8 mouse cellular contexts compared by ENCODE assay signal in genomic region chr7:139397521-139397920, GRCm38 (mm10). TPM values are rescaled to one million over a fixed set of nuclear protein-coding genes. Genes with fewer than 3 reads are reported as not detected.
DNase-seq lines count a peak whose midpoint lies in the region; ATAC-seq and TF ChIP-seq lines count a peak whose summit lies in the region.
"Had no signal": no experiment of that assay in that cellular context is flagged by ENCODE, and none has a peak within 500 bp of the region (broad histone marks: within the 10 kb centered on the region; RNA-seq: fewer than 3 reads in every experiment).

No protein-coding gene starts in this region.

- H3K27ac ChIP-seq in midbrain, embryonic 13.5 days: no peak overlapping the region
- H3K27ac ChIP-seq in midbrain, embryonic 16.5 days (ENCODE audit: low read length): no peak overlapping the region
- H3K27ac ChIP-seq in forebrain, postnatal 0 days (ENCODE audit: low read depth, low read length): no peak overlapping the region
- peak overlapping the region; percentile 55 for H3K27ac ChIP-seq in hindbrain, embryonic 15.5 days (replicated peaks)
- H3K27ac ChIP-seq: left cerebral cortex, adult 2 months had no signal

- H3K27me3 ChIP-seq in midbrain, embryonic 13.5 days: no peaks in the 10 kb centered on the region
- H3K27me3 ChIP-seq in midbrain, embryonic 16.5 days (ENCODE audit: control insufficient read depth, insufficient read depth, low read depth, low read length): no peaks in the 10 kb centered on the region
- H3K27me3 ChIP-seq in forebrain, postnatal 0 days (ENCODE audit: insufficient read depth, low read length): no peaks in the 10 kb centered on the region
- H3K27me3 ChIP-seq in hindbrain, embryonic 15.5 days: no peaks in the 10 kb centered on the region
- no peaks in the 10 kb centered on the region for H3K27me3 ChIP-seq in megakaryocyte, embryonic 14.5 days (replicated peaks)

- no peaks in the 10 kb centered on the region for H3K36me3 ChIP-seq in midbrain, embryonic 13.5 days
- H3K36me3 ChIP-seq in midbrain, embryonic 16.5 days (ENCODE audit: control insufficient read depth, insufficient read depth, low read length): no peaks in the 10 kb centered on the region
- H3K36me3 ChIP-seq in forebrain, postnatal 0 days (ENCODE audit: insufficient read depth): no peaks in the 10 kb centered on the region
- no peaks in the 10 kb centered on the region for H3K36me3 ChIP-seq in hindbrain, embryonic 15.5 days
- peaks cover 97% of the 10 kb centered on the region for H3K36me3 ChIP-seq in megakaryocyte, embryonic 14.5 days (replicated peaks; ENCODE audit: low read length)

- H3K4me1 ChIP-seq in midbrain, embryonic 13.5 days (replicated peaks): peaks cover 7% of the 10 kb centered on the region; the same call in 1 of the 2 replicates
- H3K4me1 ChIP-seq in midbrain, embryonic 16.5 days (ENCODE audit: control insufficient read depth, insufficient read depth, low read length): no peaks in the 10 kb centered on the region
- no peaks in the 10 kb centered on the region for H3K4me1 ChIP-seq in forebrain, postnatal 0 days (ENCODE audit: insufficient read depth)
- H3K4me1 ChIP-seq in hindbrain, embryonic 15.5 days (replicated peaks): peaks cover 28% of the 10 kb centered on the region
- H3K4me1 ChIP-seq in megakaryocyte, embryonic 14.5 days: peaks cover 98% of the 10 kb centered on the region

- no peak overlapping the region for H3K4me3 ChIP-seq in midbrain, embryonic 13.5 days (replicated peaks)
- H3K4me3 ChIP-seq in midbrain, embryonic 16.5 days (ENCODE audit: low read depth, low read length): no peak overlapping the region
- no peak overlapping the region for H3K4me3 ChIP-seq in forebrain, postnatal 0 days (ENCODE audit: low read depth, low read length)
- no peak overlapping the region for H3K4me3 ChIP-seq in hindbrain, embryonic 15.5 days
- H3K4me3 ChIP-seq in megakaryocyte, embryonic 14.5 days (replicated peaks): peak overlapping the region; percentile 28
- H3K4me3 ChIP-seq: left cerebral cortex, adult 2 months had no signal

- peak; percentile 73 for DNase-seq in adrenal gland, postnatal 10 days
- DNase-seq in forebrain, postnatal 0 days: no peak
- DNase-seq in testis, postnatal 10 days (ENCODE audit: low spot score): peak; percentile 61

- no peak overlapping the region for H3K4me2 ChIP-seq in midbrain, embryonic 13.5 days (replicated peaks)
- no peak overlapping the region for H3K4me2 ChIP-seq in midbrain, embryonic 16.5 days (ENCODE audit: low read length)
- H3K4me2 ChIP-seq in forebrain, postnatal 0 days (ENCODE audit: low read depth): no peak overlapping the region
- no peak overlapping the region for H3K4me2 ChIP-seq in hindbrain, embryonic 15.5 days

- no peak for TF ChIP-seq CTCF in forebrain, postnatal 0 days (IDR thresholded peaks at IDR 0.05; ENCODE audit: low read depth)

- peak; percentile 56 for ATAC-seq in midbrain, embryonic 13.5 days
- no peak for ATAC-seq in midbrain, embryonic 16.5 days
- 0 out of 2 replicates have a peak, but pooled peaks have one; percentile 14 for ATAC-seq in forebrain, postnatal 0 days
- ATAC-seq in hindbrain, embryonic 15.5 days (ENCODE audit: low FRiP score, low read depth): no peak

- 65% methylated on average over 8 of the region's 8 CpGs for WGBS in midbrain, embryonic 13.5 days
- WGBS in midbrain, embryonic 16.5 days: 43% methylated on average over 8 of the region's 8 CpGs
- 32% methylated on average over 8 of the region's 8 CpGs for WGBS in forebrain, postnatal 0 days
- 30% methylated on average over 8 of the region's 8 CpGs for WGBS in hindbrain, embryonic 15.5 days

- H3K9me3 ChIP-seq in midbrain, embryonic 13.5 days: no peaks in the 10 kb centered on the region
- no peaks in the 10 kb centered on the region for H3K9me3 ChIP-seq in midbrain, embryonic 16.5 days (replicated peaks; ENCODE audit: control insufficient read depth, low read length, poor library complexity, severe bottlenecking)
- no peaks in the 10 kb centered on the region for H3K9me3 ChIP-seq in forebrain, postnatal 0 days (ENCODE audit: low read length)
- H3K9me3 ChIP-seq in hindbrain, embryonic 15.5 days: no peaks in the 10 kb centered on the region
- no peaks in the 10 kb centered on the region for H3K9me3 ChIP-seq in megakaryocyte, embryonic 14.5 days

- no peak overlapping the region for H3K9ac ChIP-seq in midbrain, embryonic 13.5 days (replicated peaks)
- no peak overlapping the region for H3K9ac ChIP-seq in midbrain, embryonic 16.5 days (ENCODE audit: low read depth, low read length)
- no peak overlapping the region for H3K9ac ChIP-seq in forebrain, postnatal 0 days
- no peak overlapping the region for H3K9ac ChIP-seq in hindbrain, embryonic 15.5 days

RNA-seq across cellular contexts. Expression of gene Inpp5a, which starts 8.6 kb away (rescaled TPM):
- polyA plus RNA-seq in midbrain, embryonic 13.5 days (2015; fragmentation: Nextera tagmentation; extraction: Ambion mirVana): 10.0 and 14.3 TPM in 2 replicates
- 15.3 and 15.4 TPM in 2 replicates for polyA plus RNA-seq in midbrain, embryonic 16.5 days (2015; fragmentation: Nextera tagmentation; extraction: Ambion mirVana)
- total RNA-seq in adrenal gland, postnatal 10 days (2021): 10 to 100 TPM; 59.4 to 64.1 TPM
- 8.8 and 9.4 TPM in 2 replicates for total RNA-seq in forebrain, postnatal 0 days (2014; rRNA removed)
- 12.8 and 16.3 TPM in 2 replicates for polyA plus RNA-seq in forebrain, postnatal 0 days (2015; fragmentation: Nextera tagmentation; extraction: Ambion mirVana)
- 21.1 and 24.6 TPM in 2 replicates for polyA plus RNA-seq in hindbrain, embryonic 15.5 days (2015; fragmentation: Nextera tagmentation; extraction: Ambion mirVana)
- polyA plus RNA-seq in megakaryocyte, embryonic 14.5 days (2012; ENCODE audit: insufficient read depth, low replicate concordance): 95.0 and 304 TPM in 2 replicates

Comparison
In these comparisons a context has a peak if more than half of its experiments do, and no peak if none do; other contexts are left out.
1. ATAC-seq: peak in midbrain, embryonic 13.5 days (single experiment) and forebrain, postnatal 0 days (single experiment); none in midbrain, embryonic 16.5 days (single experiment) and hindbrain, embryonic 15.5 days (single experiment).